Mouse (Mus musculus) CH12.LX (cell line): Measurements from ENCODE around the gene Dnah7c. TPM values are rescaled to one million over a fixed set of nuclear protein-coding genes. Genes with fewer than 3 reads are reported as not detected.
"Not testable (repeated sequence)": the region's sequence is repeated elsewhere in the genome, so short reads cannot be mapped to it uniquely, and the experiment has no call there.

ENCODE experiments used
- DNase-seq: peaks from one replicate; pipeline ENCODE4 v3.0.0-alpha.2; 2013; ENCODE audit errors: extremely low read depth
- H3K27ac ChIP-seq: 2 replicates; pipeline ENCODE4 v1.5.1; 2012; ENCODE audit warnings: low read depth, mild to moderate bottlenecking, control low read depth, moderate library complexity; ENCODE audit not compliant: insufficient read depth
- H3K27me3 ChIP-seq: replicated peaks from 2 replicates; pipeline ENCODE3; 2012; ENCODE audit warnings: inconsistent platforms
- H3K36me3 ChIP-seq, 2 experiments: replicated peaks in 1 of 2; 2 replicates each; pipeline versions ENCODE3 to v1.6.1; 2012; ENCODE audit warnings: inconsistent platforms in 1 of 2, low read length in 1 of 2, mild to moderate bottlenecking in 1 of 2, mixed read lengths in 1 of 2, moderate library complexity in 1 of 2; ENCODE audit not compliant: control insufficient read depth in 1 of 2, insufficient read depth in 1 of 2
- H3K4me1 ChIP-seq, 2 experiments: 2 replicates each; pipeline ENCODE4 v1.6.1; 2012; ENCODE audit warnings: inconsistent platforms in 1 of 2, moderate library complexity in 1 of 2; ENCODE audit not compliant: insufficient read depth in 2 of 2, control insufficient read depth in 1 of 2
- H3K4me2 ChIP-seq: 2 replicates; pipeline ENCODE4 v1.6.1; 2012; ENCODE audit warnings: low read depth, mild to moderate bottlenecking, control low read depth; ENCODE audit not compliant: poor library complexity, insufficient read depth, severe bottlenecking
- H3K4me3 ChIP-seq, 3 experiments: fragments of 150-350 bp in 1 of 3; sonication (generic) in 1 of 3; replicated peaks in 1 of 3; 2 replicates each; pipeline versions ENCODE3 to v1.5.1; 2011 to 2012; ENCODE audit warnings: low read depth in 2 of 3, low read length in 2 of 3, mild to moderate bottlenecking in 2 of 3, moderate library complexity in 2 of 3, control low read depth in 1 of 3, improper control_type of control experiment in 1 of 3, inconsistent platforms in 1 of 3, mixed read lengths in 1 of 3; ENCODE audit not compliant: poor library complexity in 1 of 3
- H3K79me2 ChIP-seq: replicated peaks from 2 replicates; pipeline ENCODE4 v1.6.1; 2012; ENCODE audit warnings: mild to moderate bottlenecking, moderate library complexity; ENCODE audit not compliant: control insufficient read depth, poor library complexity, insufficient read depth, severe bottlenecking; ENCODE audit errors: extremely low read depth
- H3K9ac ChIP-seq: 2 replicates; pipeline ENCODE4 v1.6.1; 2012; ENCODE audit warnings: low read depth, mild to moderate bottlenecking, control low read depth, moderate library complexity; ENCODE audit not compliant: insufficient read depth
- H3K9me3 ChIP-seq: replicated peaks from 2 replicates; pipeline ENCODE3; 2012; ENCODE audit warnings: low read length, inconsistent platforms, mixed read lengths
- BHLHE40 ChIP-seq: IDR thresholded peaks from 2 replicates; pipeline ENCODE4 v1.6.1; 2011; ENCODE audit warnings: mild to moderate bottlenecking, low read depth, low read length, improper control_type of control experiment
- CHD1 ChIP-seq: IDR thresholded peaks from 2 replicates; pipeline ENCODE4 v1.6.1; 2012; ENCODE audit warnings: low read depth, low read length, improper control_type of control experiment, inconsistent platforms
- CHD2 ChIP-seq: IDR thresholded peaks from 2 replicates; pipeline ENCODE4 v1.6.1; 2011; ENCODE audit warnings: low read length, improper control_type of control experiment
- CTCF ChIP-seq, 2 experiments: IDR thresholded peaks in 1 of 2; conservative IDR thresholded peaks in 1 of 2; 2 replicates each; pipeline ENCODE4 v1.5.1; 2011 to 2012; ENCODE audit warnings: low read depth in 2 of 2, low read length in 2 of 2, improper control_type of control experiment in 1 of 2, inconsistent platforms in 1 of 2, mild to moderate bottlenecking in 1 of 2, moderate library complexity in 1 of 2
- ELF1 ChIP-seq: IDR thresholded peaks from 2 replicates; pipeline ENCODE4 v1.6.1; 2014; ENCODE audit warnings: low read depth, mild to moderate bottlenecking, inconsistent platforms, low read length, improper control_type of control experiment
- EP300 ChIP-seq: IDR thresholded peaks from 2 replicates; pipeline ENCODE4 v1.6.1; 2011; ENCODE audit warnings: low read length, improper control_type of control experiment
- GABPA ChIP-seq: IDR thresholded peaks from 2 replicates; pipeline ENCODE4 v1.6.1; 2012; ENCODE audit warnings: low read depth, low read length, improper control_type of control experiment, inconsistent platforms; ENCODE audit not compliant: insufficient replicate concordance
- HCFC1 ChIP-seq: IDR thresholded peaks from 2 replicates; pipeline ENCODE4 v1.6.1; 2012; ENCODE audit warnings: low read depth, mild to moderate bottlenecking, inconsistent platforms, low read length, improper control_type of control experiment
- IRF4 ChIP-seq: IDR thresholded peaks from 2 replicates; pipeline ENCODE4 v1.6.1; 2014; ENCODE audit warnings: low read depth, mild to moderate bottlenecking, inconsistent platforms, low read length, improper control_type of control experiment
- KAT2A ChIP-seq: IDR thresholded peaks from 2 replicates; pipeline ENCODE4 v1.6.1; 2012; ENCODE audit warnings: low read length, improper control_type of control experiment, inconsistent platforms; ENCODE audit not compliant: insufficient replicate concordance
- MAZ ChIP-seq: IDR thresholded peaks from 2 replicates; pipeline ENCODE4 v1.6.1; 2012; ENCODE audit warnings: low read depth, mild to moderate bottlenecking, inconsistent platforms, low read length, improper control_type of control experiment, moderate library complexity
- MXI1 ChIP-seq: IDR thresholded peaks from 2 replicates; pipeline ENCODE4 v1.6.1; 2011; ENCODE audit warnings: mild to moderate bottlenecking, low read depth, low read length, improper control_type of control experiment
- MYC ChIP-seq: IDR thresholded peaks from 2 replicates; pipeline ENCODE4 v1.6.1; 2011; ENCODE audit warnings: low read depth, mild to moderate bottlenecking, improper control_type of control experiment, low read length
- PAX5 ChIP-seq: IDR thresholded peaks from 2 replicates; pipeline ENCODE4 v1.6.1; 2012; ENCODE audit warnings: low read length, inconsistent platforms, mixed read lengths
- POLR2A ChIP-seq: IDR thresholded peaks from 2 replicates; pipeline ENCODE4 v1.6.1; 2011; ENCODE audit warnings: low read depth, mild to moderate bottlenecking, improper control_type of control experiment, low read length
- POLR2AphosphoS2 ChIP-seq: IDR thresholded peaks from 2 replicates; pipeline ENCODE4 v1.6.1; 2011; ENCODE audit warnings: low read depth, low read length, improper control_type of control experiment
- RAD21 ChIP-seq: IDR thresholded peaks from 2 replicates; pipeline ENCODE4 v1.6.1; 2011; ENCODE audit warnings: low read depth, mild to moderate bottlenecking, low read length, improper control_type of control experiment, moderate library complexity
- RCOR1 ChIP-seq: conservative IDR thresholded peaks from 2 replicates; pipeline ENCODE4 v1.6.1; 2012; ENCODE audit warnings: low read depth, mild to moderate bottlenecking, inconsistent platforms, low read length, improper control_type of control experiment
- SMC3 ChIP-seq: IDR thresholded peaks from 2 replicates; pipeline ENCODE4 v1.6.1; 2011; ENCODE audit warnings: low read depth, low read length, improper control_type of control experiment
- TBP ChIP-seq: conservative IDR thresholded peaks from 2 replicates; pipeline ENCODE4 v1.6.1; 2011; ENCODE audit warnings: low read depth, low read length, improper control_type of control experiment
- TCF12 ChIP-seq: IDR thresholded peaks from 2 replicates; pipeline ENCODE4 v1.6.1; 2014; ENCODE audit warnings: low read depth, mild to moderate bottlenecking, inconsistent platforms, low read length, improper control_type of control experiment
- UBTF ChIP-seq: IDR thresholded peaks from 2 replicates; pipeline ENCODE4 v1.6.1; 2012; ENCODE audit warnings: low read depth, mild to moderate bottlenecking, inconsistent platforms, low read length, improper control_type of control experiment, moderate library complexity
- USF1 ChIP-seq: IDR thresholded peaks from 2 replicates; pipeline ENCODE4 v1.6.1; 2014; ENCODE audit warnings: low read depth, mild to moderate bottlenecking, inconsistent platforms, low read length, improper control_type of control experiment
- ZKSCAN1 ChIP-seq: IDR thresholded peaks from 2 replicates; pipeline ENCODE4 v1.6.1; 2012; ENCODE audit warnings: low read depth, inconsistent platforms, low read length, improper control_type of control experiment, borderline replicate concordance
- ZMIZ1 ChIP-seq: IDR thresholded peaks from 2 replicates; pipeline ENCODE4 v1.6.1; 2012; ENCODE audit warnings: low read depth, mild to moderate bottlenecking, inconsistent platforms, low read length, improper control_type of control experiment
- ZNF384 ChIP-seq: IDR thresholded peaks from 2 replicates; pipeline ENCODE4 v1.6.1; 2012; ENCODE audit warnings: low read depth, low read length, improper control_type of control experiment, inconsistent platforms
- dilution Hi-C: fragments of 300-500 bp; cut with MboI; formaldehyde crosslinking; loops from 2 replicates; pipeline ENCODE4 v1.14.3; 2020; ENCODE audit warnings: low sequenced_read_pairs; ENCODE audit not compliant: extremely low pct_unique_long_range_greater_than_20kb, extremely low pct_ligation_motif_present
- in situ Hi-C: fragments of 300-500 bp; cut with MboI; formaldehyde crosslinking; loops from 3 replicates; pipeline ENCODE4 v1.14.3; 2019; ENCODE audit warnings: low sequenced_read_pairs, low pct_ligation_motif_present, low pct_unique_long_range_greater_than_20kb, mixed read lengths
- polyA plus RNA-seq: library from polyadenylated mRNA; unstranded; fragments of >175 nt; gene quantifications from 2 replicates; pipeline ENCODE4 v1.2.1, GENCODE M21; 2012; ENCODE audit warnings: low read depth; ENCODE audit not compliant: insufficient read length
- total RNA-seq, 2 experiments: library from RNA; depleted of rRNA; stranded (reverse); fragments of 300-350 nt in 1 of 2; fragments of >200 nt in 1 of 2; gene quantifications; 2 replicates each; pipeline ENCODE4 v1.2.3; 2012 to 2014

The Dnah7c gene
- total and polyA plus RNA-seq, 3 experiments = not detected

DNA sequence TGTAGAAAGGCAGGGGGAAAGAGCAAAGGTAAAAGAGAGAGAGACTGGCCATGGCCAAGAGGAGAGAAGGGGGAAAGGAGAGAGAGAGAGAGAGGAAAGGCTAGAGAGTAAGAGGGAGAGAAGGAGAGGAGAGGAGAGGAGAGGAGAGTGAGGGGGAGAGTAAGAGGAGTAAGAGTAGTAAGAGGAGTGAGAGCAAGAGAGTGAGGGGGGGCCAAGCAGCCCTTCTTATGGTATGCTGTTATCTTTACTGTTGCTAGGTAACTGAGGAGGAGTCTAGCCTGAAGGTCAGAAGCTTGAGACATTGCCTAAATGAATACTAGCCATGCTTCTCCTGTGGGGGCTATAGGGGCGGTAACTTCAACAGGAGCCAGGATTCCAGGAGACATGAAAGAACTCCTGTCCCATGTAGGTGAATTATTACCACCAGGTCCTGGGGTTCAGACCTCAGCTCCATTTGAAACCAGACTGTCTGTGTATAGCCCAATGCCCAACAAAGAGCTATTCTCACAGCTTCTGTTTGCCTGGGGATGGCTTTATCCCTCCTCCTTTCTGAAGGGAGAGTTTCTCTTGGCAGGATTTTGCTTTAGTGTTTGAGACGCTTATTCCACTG is 119.5 kb downstream of the Dnah7c start:
- H3K4me2 ChIP-seq = no peak overlapping the region
- no peak for DNase-seq
- H3K79me2 ChIP-seq = no peaks in the 10 kb centered on the region
- dilution Hi-C loops (no loop called here), in situ Hi-C loops (no loop called here)
- H3K4me3 ChIP-seq = no peak overlapping the region
- H3K27me3 ChIP-seq = no peaks in the 10 kb centered on the region
- H3K4me1 ChIP-seq = no peaks in the 10 kb centered on the region
- no peak for TF ChIP-seq SMC3
- no peak for TF ChIP-seq ZKSCAN1
- no peak for TF ChIP-seq ELF1
- TF ChIP-seq CHD1 = no peak
- no peak for TF ChIP-seq ZMIZ1
- TF ChIP-seq GABPA = no peak
- TF ChIP-seq ZNF384 = no peak
- no peak for TF ChIP-seq HCFC1
- no peak for TF ChIP-seq MXI1
- TF ChIP-seq PAX5 = no peak
- no peak for TF ChIP-seq CTCF (conservative IDR thresholded peaks at IDR 0.05 in 1 of 2, IDR thresholded peaks at IDR 0.05 in 1 of 2; ENCODE audit: low read depth in 2 of 2, low read length in 2 of 2)
- no peak for TF ChIP-seq RCOR1
- no peak for TF ChIP-seq USF1
- TF ChIP-seq TCF12 = no peak
- TF ChIP-seq BHLHE40 = no peak
- TF ChIP-seq TBP = no peak
- no peak overlapping the region for H3K9ac ChIP-seq
- no peak overlapping the region for H3K27ac ChIP-seq
- no peaks in the 10 kb centered on the region for H3K36me3 ChIP-seq
- no peaks in the 10 kb centered on the region for H3K9me3 ChIP-seq

DNA sequence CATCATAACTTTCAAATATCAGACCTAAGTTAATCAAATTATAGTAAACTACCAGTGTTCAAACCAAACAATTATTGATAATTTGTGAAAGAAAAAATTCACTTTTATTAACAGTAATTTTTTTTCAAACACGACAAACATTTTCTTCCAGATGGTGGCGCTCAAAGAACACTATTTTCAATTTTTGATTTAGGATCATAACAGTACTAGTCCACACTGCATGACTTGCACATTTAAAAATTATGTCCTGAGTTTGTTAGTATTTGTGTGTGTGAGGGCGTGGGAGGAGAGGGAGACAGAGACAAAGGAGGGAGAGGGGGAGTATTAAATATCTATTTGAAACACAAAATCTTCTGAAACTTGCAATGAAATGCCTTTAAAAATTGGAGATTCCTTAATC is 155.0 kb downstream of the Dnah7c start:
- H3K4me2 ChIP-seq = no peak overlapping the region
- H3K9me3 ChIP-seq = no peaks in the 10 kb centered on the region
- H3K36me3 ChIP-seq = no peaks in the 10 kb centered on the region
- no peak overlapping the region for H3K27ac ChIP-seq
- no peak overlapping the region for H3K4me3 ChIP-seq
- dilution Hi-C loops = no loop called here
- no peaks in the 10 kb centered on the region for H3K4me1 ChIP-seq
- DNase-seq = peak; percentile 16
- H3K79me2 ChIP-seq = no peaks in the 10 kb centered on the region
- TF ChIP-seq ZNF384 = peak; percentile 52; the same call in 1 of the 2 replicates
- no peak for TF ChIP-seq IRF4
- TF ChIP-seq USF1 = no peak
- TF ChIP-seq KAT2A = no peak
- no peak for TF ChIP-seq UBTF
- TF ChIP-seq MAZ = no peak
- no peak for TF ChIP-seq HCFC1
- TF ChIP-seq EP300 = no peak
- peak in 1 of 2 experiments; percentile 34; a peak in 2 of 4 replicates for TF ChIP-seq CTCF (conservative IDR thresholded peaks at IDR 0.05 in 1 of 2, IDR thresholded peaks at IDR 0.05 in 1 of 2; ENCODE audit: low read depth in 2 of 2, low read length in 2 of 2)
- TF ChIP-seq RAD21 = peak; percentile 51
- no peak for TF ChIP-seq ZMIZ1
- no peak for TF ChIP-seq MXI1
- TF ChIP-seq PAX5 = no peak
- no peak for TF ChIP-seq POLR2A
- no peak for TF ChIP-seq MYC
- no peak for TF ChIP-seq CHD2
- TF ChIP-seq POLR2AphosphoS2 = no peak
- TF ChIP-seq RCOR1 = no peak
- no peak for TF ChIP-seq TCF12
- no peak overlapping the region for H3K9ac ChIP-seq
- in situ Hi-C loops = no loop called here
- H3K27me3 ChIP-seq = no peaks in the 10 kb centered on the region

GRCm38 (mm10) chr1:46593826-46594225 is 168.4 kb downstream of the Dnah7c start:
- H3K9me3 ChIP-seq, H3K4me2 ChIP-seq, dilution Hi-C loops, H3K36me3 ChIP-seq, H3K9ac ChIP-seq, H3K4me1 ChIP-seq, DNase-seq, H3K79me2 ChIP-seq, H3K27me3 ChIP-seq, H3K4me3 ChIP-seq, in situ Hi-C loops, H3K27ac ChIP-seq: not testable (repeated sequence)
